Mouse (Mus musculus) layer of hippocampus, postnatal 10 days (tissue): ENCODE results near the gene Ankrd40. TPM values are rescaled to one million over a fixed set of nuclear protein-coding genes. Genes with fewer than 3 reads are reported as not detected.
A peak's percentile ranks its signal among the peaks of the same experiment; 100 is the strongest.

Experiments
- DNase-seq, 2 experiments: peaks; one replicate each; pipeline ENCODE4 v3.0.0; 2021; ENCODE audit warnings: low spot score in 2 of 2
- total RNA-seq, 2 experiments: library from RNA; stranded (reverse); gene quantifications; 2 replicates each; pipeline ENCODE4 v1.2.3; 2021

Ankrd40 gene
- total RNA-seq, 2 experiments from 2014 or later, result 74.1 to 83.6 TPM

DNA sequence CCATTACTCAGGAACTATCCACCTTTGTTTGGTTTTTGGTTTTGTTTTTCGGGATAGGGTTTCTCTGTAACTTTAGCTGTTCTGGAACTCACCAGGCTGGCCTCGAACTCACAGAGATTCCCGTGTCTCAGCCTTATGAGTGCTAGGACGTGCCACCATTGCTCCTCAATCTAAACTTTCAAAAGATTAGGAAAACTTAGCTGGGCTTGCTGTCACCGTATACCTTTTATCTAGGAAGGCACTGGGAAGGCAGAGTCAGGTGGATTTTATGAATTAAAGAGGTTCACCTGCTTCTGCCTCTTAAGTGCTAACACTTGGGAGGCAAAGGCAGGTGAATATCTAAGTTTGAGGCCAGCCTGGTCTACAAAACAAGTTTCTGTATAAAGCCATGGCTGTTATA, 5.2 kb upstream of the Ankrd40 start:
- no peak for DNase-seq

DNA sequence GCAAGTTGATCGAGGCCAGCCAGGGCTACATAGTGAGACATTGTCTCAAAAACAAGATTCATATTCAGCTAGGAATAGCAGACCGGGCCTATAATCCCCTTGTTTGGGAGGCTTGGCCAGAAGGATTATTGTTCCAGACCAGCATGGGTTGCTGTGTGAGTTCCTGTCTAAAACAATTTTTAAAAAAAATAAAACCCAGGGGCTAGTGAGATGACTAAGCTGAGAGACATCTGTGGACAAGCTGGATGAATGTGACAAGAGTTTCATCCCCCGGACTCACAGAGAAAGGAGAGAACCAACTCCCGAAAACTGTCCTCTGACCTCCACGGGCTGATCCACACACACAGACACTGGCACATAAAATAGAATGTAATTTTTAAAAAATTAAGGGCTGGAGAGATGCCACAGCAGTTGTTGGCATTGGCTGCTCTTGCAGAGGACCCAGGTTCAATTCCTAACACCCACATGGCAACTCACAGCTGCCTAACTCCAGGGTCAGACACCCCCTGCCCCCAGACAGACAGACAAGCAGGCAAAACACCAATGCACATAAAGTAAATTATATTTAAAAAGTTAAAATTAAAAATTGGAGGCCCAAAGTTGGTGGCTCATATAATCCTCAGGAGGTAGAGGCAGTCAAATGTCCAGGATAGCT, 4.4 kb upstream of the Ankrd40 start:
- no peak for DNase-seq

DNA sequence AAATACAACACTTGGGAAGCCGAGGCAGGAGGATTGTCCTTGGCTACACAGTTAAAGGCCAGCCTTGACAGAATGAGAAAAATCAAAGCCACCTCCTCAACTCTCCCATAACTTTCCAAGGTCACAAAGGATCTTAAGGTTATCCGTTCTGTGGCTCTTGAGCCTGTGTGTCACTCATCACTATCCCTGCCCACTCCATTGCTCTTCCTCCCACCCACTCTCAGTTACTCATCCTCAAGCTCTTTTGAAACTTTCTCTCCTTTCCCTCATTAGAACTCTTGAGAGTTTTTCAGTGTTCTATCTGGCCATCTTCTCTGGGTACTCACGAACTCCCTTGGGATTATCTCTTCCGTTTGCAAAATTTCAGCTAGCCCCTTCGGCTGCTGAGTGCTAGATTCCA, 3.2 kb upstream of the Ankrd40 start:
- DNase-seq, result no peak

DNA sequence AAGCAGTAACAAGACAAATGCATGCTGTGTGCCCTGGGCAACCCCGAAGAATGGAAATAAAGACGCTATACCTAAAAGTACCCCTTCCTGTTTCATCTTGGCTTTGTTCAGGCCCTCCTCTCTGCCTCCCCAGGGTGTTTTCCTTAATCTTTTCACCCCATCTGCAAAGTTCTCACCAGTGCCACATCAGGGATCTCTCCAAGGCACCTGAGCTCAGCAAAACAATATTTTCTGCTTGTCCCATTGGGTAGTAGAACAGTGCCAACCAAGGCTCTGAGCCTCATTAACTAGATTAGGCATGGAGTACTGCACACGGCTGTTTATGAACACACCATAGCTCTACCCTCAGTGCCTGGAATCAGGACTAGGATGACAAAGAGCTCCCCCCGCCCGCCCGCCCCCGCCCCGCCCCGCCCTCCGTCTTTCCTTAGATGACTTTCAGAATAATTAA, 815 bp upstream of the Ankrd40 start:
- DNase-seq, result peak in 1 of 2 experiments; percentile 24

DNA sequence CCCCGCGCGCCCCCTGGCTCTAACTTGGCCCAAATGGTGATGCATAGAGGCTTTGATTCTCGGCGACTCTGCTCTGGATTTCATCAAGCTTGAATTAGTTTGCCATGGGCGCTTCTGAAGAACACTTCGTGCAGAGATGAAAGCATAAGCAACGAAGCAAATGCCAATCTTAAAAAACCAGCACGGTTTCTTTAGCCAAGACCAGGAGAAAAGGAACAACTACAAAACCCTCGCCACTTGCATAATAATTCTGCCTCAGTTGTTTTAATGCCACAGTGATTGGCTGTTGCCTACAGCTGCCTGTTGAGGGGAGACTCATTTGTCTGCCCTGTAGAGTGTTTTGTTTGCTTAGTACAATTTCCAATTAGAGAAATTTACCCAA, 834 bp downstream of the Ankrd40 start:
- DNase-seq, result peak in 1 of 2 experiments; percentile 22

DNA sequence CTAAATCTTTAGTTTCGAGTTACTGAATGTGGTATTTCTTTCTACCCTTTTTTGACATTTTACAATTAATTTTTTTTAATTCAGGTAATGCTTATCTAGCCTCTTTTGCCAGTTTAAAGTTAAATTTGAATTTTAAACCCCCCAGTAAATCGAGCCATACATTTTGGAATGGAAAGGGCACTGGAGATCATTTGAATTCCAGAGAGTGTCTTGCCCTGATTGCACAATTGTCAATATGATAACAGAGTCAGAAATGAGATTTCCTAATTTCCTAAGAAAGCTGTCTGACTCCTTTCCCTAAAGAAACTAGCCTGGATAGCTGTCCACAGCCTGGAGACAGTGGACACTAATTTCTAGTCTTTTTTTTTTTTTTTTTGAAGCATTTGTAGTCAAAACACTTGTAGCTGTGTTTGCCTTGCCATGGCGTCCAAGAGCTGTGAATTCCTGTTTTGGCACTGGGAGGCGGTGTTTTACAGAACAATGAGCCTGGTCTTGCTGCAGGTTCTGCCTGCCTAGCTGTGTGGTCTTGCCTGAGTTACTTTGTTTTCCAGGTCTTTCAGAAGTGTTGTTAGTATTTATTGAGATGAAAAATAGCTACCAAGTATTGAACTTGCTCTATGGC, 1.6 kb downstream of the Ankrd40 start:
- DNase-seq, result peak; percentile 64 to 69

DNA sequence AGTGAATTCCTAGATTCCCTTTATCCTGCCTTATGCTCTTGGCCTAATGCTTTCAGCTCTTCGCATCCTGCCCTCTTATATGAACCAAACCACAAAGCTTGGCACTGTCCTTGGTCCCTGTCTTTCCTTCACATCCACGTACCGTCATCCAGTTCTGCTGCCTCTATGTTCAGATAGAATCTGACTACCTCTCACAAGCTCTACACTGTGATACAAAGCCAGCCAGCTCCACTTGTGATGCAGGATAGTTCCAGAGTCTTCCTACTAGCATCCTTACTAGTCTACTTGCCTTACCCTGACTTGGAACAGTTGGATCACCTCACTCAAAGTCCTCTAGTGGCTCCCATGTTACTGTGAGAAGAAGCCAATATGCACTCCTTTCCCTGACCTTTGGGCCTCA, 2.4 kb downstream of the Ankrd40 start:
- no peak for DNase-seq

DNA sequence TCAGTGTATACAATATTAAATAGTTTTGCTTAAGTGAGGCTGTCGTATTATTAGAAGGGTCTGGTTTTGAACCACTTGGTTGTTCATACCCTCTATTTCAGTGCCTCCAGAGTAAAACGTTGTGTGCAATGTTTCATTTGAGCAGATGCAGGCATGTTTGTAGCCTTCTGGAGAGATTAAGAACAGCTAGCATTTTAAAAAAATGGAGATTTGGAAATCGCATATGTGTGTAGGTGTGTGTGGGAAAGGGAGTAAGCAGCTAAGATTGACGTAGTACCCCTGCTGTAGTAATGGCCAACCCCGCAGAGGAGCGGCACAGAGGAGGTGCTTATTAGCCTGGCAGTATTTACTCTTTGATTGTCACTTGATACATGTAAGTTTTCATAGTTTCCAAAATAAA, 4.9 kb downstream of the Ankrd40 start:
- DNase-seq, result no peak

DNA sequence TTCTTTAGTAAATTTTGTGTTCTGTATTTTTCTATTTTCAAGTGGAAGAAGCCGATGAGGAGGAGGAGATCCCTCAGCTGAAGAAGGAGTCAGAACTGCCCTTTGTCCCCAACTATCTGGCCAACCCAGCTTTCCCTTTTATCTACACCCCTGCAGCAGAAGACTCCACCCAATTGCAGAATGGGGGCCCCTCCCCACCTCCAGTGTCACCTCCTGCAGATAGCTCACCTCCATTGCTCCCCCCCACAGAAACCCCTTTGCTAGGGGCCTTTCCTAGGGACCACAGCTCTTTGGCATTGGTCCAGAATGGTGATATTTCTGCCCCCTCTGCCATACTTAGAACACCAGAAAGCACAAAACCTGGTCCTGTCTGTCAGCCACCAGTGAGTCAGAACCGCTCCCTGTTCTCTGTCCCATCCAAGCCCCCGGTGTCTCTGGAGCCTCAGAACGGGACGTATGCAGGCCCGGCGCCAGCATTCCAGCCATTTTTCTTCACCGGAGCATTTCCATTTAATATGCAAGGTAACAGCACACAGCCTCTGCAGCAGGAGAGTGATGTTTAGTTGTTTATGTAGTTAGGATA, 6.7 kb downstream of the Ankrd40 start:
- DNase-seq, result no peak

DNA sequence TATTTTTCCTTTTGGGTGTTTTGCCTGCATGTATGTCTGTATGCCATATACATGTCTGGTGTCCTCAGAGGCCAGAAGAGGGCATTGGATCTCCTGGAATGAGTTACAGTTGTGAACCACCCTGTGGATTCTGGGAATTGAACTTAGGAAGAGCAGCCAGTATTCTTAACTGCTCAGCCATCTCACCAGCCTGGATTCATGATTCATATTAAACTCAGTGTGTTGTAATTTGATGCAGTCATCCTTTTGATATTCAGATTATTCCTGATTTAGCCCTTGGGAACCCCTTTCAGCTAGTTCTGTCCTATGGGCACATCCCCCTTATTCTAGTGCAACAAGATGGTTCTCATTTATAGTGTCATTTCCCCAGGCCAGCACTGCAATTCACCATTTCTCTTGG, 8.8 kb downstream of the Ankrd40 start:
- no peak for DNase-seq

DNA sequence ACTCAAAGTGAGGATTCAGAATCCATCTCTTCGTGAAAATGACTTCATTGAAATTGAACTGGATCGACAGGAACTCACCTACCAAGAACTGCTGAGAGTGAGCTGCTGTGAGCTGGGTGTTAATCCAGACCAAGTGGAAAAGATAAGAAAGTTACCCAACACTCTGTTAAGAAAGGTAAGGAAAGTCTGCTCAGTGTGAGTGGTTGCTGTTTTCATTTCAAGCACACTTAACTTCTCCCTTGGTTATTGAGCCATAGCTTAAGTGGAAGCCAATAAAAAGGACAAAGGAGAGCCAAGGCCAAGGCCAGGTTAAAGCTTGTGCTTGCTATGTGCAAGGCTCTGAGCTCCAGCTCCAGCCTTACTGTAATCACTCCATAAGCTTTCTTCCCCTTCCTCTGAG, 10.5 kb downstream of the Ankrd40 start:
- DNase-seq, result no peak

DNA sequence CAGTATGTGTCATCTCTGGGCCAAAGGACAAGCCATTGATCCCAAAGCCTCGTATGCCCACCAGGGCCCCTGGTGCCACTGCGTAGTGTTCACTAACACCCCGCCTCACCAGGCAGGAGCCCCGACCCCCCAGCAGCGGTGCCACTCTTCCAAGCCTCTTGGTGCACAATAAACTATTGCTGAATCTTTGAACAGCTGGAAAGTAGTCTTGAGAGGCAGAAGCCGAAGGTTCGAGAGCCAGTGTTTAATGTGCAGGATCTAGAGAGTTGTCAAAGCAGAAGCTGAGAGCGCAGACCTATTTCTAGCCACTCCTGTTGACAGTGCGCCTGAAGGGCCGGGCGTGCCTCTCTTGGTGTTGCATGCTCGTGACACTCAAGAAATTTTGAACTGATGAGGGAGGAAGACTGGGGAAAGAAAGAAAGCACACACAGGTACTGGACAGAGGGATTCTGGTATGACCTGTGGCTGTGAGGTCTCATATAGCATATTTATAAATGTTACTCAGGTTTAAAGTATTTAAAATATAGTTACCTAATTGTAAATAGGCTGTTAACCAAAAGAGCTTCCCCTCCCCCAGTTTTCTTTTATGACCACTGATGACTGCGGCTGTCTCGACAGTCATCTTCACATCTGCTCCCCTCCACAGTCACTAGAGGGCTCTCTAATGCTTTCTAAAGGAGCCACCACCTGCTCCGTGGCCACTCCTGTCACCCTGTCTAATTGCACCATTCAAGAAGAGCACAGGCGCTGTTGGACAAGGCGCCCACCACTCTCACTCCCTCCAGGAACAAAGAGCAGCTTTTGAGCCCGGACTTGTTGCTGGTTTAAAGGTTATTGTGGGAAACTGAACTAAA, 12.2 kb downstream of the Ankrd40 start:
- DNase-seq, result peak; percentile 48 to 68

DNA sequence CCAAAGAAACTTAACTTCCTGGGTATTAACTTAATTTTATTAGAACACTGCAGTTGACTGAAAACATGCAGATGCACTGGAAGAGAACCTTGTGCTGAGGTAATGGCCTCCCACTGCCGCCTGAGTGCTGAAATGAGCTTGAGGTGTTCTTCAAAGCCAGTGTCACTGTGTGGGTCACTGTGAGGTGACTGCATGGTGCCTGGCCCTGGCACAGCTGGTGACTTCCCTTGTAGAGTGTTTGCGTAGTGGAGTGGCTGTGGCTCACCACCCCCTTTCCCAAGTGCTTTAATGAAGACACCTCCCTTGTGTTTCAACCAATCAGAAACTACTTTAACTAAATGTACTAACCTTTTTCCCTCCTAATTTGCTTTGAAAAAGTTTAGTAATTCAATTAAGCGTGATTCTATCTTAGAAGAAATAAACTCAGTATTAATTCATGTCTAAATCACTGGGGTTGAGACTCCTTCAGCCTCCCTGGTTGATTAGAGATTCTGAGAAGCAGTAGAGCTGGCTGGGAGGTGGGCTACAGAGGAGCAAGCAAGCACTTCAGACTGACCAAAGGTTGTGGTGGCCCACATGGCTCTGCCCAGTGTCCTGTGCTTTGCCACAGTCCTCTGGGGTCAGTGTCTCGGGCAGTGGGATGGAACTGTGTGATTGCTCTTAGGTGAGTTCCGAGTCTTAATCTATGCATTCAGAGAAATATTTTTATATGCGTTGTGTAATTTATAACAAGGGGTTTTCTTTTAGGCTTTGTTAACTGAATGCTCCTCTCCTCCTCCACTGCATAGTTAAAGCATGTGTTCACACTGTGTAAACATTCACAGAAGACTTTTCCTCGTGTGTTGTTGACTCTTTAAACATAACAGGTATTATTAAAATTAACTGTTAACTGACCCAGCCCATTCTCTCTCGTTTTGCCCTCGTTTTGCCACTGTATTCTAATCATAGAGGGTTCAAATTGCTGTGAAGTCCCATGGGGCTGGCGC, 13.4 kb downstream of the Ankrd40 start:
- DNase-seq, result no peak

DNA sequence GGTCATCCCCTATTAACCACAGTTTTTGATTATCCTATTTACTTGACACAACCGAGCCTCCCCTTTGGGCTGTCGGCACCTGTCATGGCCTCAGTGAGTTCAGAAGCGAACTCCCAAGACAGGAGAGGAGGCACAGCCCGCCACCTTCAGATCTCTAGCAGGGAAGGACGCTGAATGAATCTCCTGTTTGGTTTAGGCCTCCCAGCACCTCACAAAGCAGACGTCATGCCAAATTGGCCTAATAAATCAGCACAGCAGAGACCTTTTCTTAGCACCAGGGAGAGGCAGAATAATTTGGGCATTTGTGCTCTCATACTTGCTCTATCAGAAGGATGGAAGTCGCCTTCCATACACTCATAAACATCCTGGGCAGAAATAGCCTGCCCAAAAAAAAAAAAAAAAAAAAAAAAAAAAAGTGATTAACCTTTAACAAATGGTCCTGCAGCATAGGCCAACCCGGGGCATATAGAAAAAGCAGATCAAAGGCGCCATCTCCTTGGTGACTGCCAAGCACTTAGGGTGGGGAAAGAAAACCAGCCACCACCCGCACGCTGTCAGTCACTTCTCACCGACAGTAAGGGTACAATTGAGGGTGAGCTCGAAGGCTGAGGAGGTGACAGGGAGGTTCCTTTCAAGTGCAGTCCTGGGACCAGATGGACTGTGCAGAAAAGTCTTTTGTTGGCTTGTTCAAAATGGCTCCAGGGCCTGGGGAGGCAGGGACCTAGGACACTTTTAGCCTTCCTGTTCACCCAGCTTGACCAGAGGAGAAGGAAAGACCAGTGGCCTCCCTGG, 14.5 kb downstream of the Ankrd40 start:
- DNase-seq, result no peak

DNA sequence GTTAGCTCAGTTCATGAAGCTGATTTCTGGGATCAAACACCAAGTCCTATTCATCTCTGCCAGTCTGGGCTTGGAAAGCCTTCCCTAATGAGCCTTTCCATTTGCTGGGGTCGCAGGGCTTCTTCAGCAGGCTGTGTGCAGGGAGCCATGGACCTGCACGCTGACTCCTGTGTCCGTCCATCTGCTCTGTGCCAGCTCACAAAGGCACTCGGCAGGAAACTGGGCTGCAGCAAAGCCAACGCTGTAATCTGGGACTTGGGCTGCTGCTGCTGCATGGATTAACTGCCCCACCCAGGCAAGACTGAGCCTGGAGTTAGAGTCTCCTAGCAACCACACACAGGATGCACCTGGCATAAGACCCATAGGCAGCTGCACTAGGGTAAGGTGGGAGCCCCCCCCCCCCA, 16.2 kb downstream of the Ankrd40 start:
- DNase-seq, result no peak

DNA sequence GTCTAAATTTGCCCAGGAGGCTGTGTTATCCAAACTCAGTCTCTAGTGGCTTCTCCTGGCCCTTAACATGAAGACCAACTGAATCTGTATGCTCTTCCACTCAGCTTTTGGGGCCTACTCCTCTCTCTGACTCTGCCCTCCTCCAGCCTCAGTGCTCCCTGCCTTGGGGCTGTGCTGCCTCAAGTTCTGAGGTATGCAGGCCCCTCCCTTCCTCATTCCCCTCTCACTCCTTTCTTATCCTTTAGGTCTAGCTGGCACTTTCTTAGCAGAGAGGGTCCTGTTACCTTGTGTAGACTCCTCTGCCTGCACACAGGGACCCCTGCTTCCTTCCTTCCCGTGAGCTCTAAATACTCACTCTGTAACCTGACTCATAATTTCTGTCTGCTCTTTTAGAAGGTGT, 16.7 kb downstream of the Ankrd40 start:
- no peak for DNase-seq

DNA sequence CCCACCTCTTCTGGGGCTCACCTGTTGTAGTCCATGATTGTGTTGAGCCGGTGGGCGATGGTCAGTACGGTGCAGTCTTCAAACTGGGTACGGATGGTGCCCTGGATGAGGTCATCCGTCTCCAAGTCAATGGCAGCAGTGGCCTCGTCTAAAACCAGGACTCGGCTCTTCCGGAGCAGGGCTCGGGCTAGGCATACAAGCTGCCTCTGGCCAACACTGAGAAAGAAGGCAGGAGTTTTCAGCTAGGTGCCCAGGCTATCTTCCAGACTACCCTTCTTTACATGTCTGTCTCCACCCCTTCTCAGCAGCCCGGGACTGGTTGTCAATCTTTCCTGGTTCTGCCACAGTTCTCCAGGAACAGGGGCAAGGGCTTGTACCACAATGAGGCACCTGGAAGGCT, 18.1 kb downstream of the Ankrd40 start:
- DNase-seq, result no peak

DNA sequence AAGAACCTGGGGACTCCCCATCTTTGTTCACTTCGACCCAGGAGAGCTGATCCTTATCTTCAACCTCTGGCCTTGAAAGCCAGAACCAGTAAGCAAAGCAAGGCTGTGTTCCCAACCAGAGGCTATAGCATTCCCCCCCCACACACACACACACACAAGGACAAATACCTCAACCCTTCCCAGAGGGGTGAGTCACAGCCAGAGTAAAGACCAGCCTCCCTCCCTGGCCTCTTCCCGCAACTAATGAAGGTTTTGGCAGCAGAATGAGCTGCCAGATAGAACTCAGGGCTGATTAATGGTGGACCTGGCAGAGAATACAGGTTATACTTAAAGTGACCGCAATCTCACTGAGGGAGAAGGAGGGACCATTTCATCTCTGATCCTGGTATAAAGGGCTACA, 18.8 kb downstream of the Ankrd40 start:
- no peak for DNase-seq

DNA sequence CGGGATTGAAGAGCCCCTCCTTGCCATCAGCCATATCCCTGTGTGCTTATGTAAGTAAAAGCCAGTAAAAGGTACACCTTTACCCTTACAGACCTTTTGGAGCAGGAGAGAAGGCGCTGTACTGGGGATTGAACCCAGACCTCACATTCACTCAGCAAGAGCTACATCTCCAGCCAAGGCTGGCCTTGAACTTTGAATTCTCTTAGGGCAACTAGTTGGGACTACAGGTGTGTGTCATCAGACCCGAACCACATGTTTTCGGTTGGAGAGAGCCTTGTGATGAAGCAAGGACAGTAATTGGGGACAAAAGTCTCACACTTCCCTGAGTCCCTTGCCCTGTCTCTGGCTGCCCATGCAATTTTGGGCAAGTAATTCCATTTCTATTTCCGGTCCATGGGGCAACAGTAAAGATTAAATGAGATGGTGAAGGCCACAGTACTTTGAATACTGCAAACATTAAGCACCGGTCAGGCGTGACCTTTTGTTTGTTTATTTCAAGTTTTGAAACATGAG, 19.3 kb downstream of the Ankrd40 start:
- DNase-seq, result no peak

DNA sequence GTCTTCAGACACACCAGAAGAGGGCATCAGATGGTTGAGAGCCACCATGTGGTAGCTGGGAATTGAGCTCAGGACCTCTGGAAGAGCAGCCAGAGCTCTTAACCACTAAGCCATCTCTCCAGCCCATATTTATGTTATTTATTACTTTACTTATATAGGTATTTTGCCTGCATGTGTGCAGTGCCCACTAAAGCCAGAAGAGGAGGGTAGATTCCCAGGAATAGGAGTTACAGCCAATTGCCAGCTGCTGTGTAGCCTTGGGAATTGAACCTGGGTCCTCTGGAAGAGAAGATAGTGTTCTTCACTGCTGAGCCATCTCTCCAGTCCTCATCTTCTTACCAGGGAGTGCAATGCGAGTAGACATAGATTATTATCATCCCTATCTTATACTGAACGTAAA, 22.0 kb downstream of the Ankrd40 start:
- DNase-seq, result no peak
